Mouse (Mus musculus) cerebellum, postnatal 36 days (tissue): ENCODE results near the gene Dusp2.
A peak's percentile ranks its signal among the peaks of the same experiment; 100 is the strongest.

Experiments used
- DNase-seq, 2 experiments: peaks; one replicate each; pipeline ENCODE4 v3.0.0; 2021 to 2022; ENCODE audit warnings: mixed read lengths in 2 of 2

Gene Dusp2

GRCm38 (mm10) chr2:127324456-127324855 lies 11.5 kb upstream of the Dusp2 start:
- DNase-seq: no peak

- DNase-seq: no peak
These were observed 7.7 kb upstream of the Dusp2 start for GRCm38 (mm10) chr2:127328090-127328851.

- no peak for DNase-seq
These were observed 3.0 kb upstream of the Dusp2 start for GRCm38 (mm10) chr2:127332807-127333570.

GRCm38 (mm10) chr2:127333945-127334603 lies 1.9 kb upstream of the Dusp2 start:
- no peak for DNase-seq

DNA sequence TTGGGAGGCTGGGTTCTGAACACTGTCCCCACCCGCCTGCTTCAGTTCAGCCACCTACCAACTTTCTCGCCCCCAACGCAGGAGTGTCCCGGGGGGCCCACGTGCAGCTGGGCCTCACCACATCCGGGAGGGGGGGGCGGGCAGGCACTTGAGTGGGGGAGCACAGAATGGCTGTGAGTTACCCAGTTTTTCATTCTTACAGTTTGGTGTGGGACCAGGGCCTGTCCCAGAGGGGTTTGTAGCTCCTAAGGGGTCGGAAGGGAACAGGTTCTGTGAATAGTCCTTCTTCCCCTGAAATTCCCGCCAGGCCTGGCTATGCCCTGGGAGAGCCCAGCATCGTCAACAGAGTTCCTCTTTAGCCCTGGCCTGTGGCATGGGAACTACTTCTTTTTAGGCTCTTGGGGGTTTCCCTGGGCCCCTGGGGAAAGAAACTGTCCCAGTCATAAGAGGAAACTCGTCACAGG lies 849 bp upstream of the Dusp2 start:
- DNase-seq: no peak

DNA sequence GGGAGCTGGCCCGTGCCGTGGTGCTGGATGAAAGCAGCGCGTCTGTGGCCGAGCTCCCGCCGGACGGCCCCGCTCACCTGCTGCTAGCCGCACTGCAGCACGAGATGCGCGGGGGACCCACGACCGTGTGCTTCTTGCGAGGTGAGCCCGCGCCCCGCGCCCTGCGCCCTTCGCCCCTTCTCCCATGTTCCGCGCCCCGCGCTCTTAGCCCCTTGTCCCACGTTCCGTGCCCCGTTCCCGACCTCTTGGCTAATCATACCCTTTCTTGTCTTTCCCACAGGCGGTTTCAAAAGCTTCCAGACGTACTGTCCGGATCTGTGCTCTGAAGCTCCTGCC lies 506 bp downstream of the Dusp2 start:
- DNase-seq: no peak

DNA sequence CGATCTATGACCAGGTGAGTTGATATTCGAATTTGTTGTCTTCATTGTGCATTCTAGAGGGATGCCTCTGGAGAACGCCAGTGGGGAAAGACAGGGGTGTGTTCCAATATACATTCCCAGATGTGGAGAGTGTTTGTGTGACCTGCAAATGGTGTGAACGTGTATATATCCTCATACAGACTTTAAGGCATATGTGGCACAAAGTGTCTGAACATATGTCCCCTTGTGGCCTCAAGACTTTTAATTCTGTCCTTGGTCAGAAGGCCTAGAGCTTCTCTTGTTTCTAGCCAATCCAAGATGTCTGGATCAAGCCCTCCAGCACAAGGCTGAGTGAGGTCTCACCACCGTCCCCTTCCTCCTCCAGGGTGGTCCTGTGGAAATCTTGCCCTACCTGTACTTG lies 926 bp downstream of the Dusp2 start:
- DNase-seq: no peak

- peak; percentile 25 to 48 for DNase-seq
These were observed 1.6 kb downstream of the Dusp2 start for GRCm38 (mm10) chr2:127337531-127337930.

DNA sequence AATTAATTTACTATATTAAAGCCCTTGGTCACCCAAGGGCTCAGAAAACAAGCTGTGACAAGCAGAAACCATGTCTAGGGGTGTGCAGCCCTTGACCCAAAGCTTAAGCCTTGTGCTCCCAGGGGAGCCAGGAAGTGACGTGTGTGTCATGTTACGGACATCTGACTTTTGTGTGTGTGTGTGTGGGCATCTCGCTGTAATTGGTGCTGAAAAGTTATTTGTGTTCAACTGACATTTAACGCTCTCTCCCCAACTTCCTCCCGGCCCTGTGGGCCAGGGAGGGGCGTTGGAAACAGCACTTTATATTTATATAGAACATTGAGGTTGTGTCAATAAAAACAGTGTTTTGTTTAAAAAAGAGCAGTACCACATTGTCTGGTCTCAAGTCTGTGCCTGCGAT lies 2.1 kb downstream of the Dusp2 start:
- DNase-seq: no peak

DNA sequence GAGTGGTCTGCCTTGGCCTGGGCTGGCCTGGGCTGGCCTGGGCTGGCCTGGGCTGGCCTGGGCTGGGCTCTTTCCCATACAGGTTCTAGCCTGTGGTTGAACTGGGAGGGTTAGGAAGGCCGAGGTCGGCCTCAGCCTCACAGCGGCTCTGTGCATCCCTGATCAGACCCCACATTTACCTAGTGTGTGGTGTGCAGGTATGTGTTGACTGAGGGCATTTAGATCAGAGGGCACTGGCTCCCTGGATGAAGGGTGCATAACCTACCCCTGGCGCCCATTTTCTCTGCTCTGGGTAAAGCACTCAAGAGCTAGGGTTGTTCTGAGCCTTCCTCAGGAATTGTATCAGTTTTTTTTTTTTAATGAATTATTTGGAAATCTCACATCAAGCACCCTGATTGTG lies 2.5 kb downstream of the Dusp2 start, which contains the start of gene Astl:
Gene Astl (plus strand): TSS at position 224 of the 400 bp plus-strand sequence.
- DNase-seq: no peak

- no peak for DNase-seq
These were observed 2.9 kb downstream of the Dusp2 start for GRCm38 (mm10) chr2:127338833-127339232.

GRCm38 (mm10) chr2:127339262-127339661 lies 3.3 kb downstream of the Dusp2 start:
- no peak for DNase-seq

DNA sequence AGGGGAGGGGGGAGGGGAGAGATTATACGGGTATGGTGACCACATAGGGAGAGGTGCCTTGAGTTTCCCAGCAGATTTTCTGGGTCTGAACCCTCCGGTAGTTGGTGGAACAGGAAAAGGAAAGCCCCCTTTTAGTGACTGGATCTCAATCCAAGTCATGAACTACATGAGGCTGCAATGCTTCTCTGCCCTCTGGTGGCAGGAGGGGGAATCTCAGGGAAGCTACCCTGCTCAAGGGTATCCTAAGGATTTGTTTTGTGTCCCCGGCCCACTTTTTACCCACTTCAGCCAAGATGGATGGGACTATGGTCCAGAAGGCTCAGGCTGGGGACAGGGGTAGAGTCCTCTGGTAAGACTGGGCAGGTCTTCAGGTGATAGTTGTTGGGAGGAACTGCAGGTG lies 5.2 kb downstream of the Dusp2 start:
- DNase-seq: peak; percentile 51 to 54

DNA sequence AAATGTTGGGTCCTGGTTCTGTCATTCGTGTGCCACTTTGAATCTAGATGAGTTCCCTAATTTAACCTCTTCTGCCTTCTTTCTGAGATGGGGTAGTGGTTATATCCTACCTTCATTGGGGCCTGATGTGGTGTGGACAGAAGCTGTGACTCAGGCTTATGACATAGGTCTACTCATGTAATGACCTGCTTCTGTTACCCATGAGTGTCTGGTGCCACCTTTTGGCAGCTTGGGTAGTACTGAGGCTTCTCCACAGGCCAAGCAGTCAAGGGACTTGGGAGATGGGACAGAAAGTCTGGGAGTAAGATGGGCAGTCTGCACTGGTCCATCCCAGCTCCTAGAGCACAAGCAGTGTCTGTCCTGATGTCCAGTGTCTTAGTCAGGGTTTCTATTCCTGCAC lies 10.4 kb downstream of the Dusp2 start:
- DNase-seq: no peak

- no peak for DNase-seq
These were observed 11.4 kb downstream of the Dusp2 start for GRCm38 (mm10) chr2:127347147-127347985.

GRCm38 (mm10) chr2:127353881-127354280 lies 17.9 kb downstream of the Dusp2 start:
- no peak for DNase-seq

DNA sequence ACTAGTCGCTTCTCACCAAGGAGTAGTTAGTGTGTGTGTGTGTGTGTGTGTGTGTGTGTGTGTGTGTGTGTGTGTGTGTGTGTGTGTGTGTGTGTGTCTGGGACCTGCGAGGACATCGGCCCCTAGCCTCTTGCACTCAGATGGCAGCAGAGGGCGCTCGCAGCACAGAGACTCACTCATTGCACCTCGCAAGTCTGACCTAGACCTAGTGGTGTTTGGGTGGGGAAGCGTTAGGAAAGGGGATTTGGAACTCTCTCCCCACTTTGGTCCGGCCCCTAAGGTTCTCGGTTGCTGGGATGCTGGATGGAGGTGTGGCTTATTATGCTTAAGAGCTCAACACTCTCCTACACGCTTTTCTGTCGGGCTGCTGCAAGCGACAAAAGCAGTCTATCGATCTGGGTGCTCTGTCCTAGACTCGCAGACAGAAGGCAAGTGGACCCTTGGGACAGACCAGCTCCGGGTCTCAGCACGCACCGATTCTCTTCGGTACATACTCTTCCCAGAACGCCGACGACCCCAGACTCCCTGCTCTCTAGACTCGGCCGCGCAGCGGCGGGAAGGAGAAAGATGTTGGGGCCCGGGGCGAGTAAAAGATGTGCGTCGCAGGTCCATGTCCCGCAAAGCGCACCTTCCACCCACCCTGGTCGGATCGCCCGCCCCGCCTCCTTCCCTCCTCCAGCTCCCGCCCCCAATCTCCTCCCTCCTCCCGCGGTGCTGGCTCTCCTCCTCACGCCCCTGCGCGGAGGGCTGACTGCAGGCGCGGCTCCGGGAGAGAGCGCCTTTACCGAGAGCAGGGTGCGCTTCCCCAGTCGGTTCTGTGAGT lies 26.7 kb downstream of the Dusp2 start, which contains the start of gene Adra2b:
Gene Adra2b (plus strand): TSS at position 750 of the 823 bp plus-strand sequence.
- DNase-seq: peak; percentile 80 to 83

DNA sequence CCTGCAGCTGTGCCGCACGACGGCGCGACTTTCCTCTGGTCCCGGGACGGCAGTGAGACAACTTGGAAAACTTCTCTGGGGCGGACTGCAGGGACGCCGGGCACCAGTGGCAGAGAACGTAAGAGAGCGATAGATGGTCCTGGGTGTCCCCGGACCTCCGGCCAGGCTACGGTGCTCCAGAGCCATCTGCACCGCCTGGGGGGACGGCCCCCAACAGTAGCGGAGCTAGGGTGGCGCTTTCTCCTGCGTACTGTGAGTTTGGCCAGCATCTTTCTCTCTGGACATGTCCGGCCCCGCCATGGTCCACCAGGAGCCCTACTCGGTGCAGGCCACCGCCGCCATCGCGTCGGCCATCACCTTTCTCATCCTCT lies 27.3 kb downstream of the Dusp2 start:
- DNase-seq: no peak

DNA sequence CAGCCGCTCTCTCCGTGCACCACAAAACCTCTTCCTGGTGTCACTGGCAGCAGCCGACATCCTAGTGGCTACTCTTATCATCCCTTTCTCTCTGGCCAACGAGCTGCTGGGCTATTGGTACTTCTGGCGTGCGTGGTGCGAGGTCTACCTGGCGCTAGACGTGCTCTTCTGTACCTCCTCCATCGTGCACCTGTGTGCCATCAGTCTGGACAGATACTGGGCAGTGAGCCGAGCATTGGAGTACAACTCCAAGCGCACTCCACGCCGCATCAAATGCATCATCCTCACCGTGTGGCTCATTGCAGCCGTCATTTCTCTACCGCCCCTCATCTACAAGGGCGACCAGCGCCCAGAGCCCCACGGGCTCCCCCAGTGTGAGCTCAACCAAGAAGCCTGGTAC lies 27.7 kb downstream of the Dusp2 start:
- DNase-seq: no peak

- no peak for DNase-seq
These were observed 28.5 kb downstream of the Dusp2 start for GRCm38 (mm10) chr2:127364452-127364851.

DNA sequence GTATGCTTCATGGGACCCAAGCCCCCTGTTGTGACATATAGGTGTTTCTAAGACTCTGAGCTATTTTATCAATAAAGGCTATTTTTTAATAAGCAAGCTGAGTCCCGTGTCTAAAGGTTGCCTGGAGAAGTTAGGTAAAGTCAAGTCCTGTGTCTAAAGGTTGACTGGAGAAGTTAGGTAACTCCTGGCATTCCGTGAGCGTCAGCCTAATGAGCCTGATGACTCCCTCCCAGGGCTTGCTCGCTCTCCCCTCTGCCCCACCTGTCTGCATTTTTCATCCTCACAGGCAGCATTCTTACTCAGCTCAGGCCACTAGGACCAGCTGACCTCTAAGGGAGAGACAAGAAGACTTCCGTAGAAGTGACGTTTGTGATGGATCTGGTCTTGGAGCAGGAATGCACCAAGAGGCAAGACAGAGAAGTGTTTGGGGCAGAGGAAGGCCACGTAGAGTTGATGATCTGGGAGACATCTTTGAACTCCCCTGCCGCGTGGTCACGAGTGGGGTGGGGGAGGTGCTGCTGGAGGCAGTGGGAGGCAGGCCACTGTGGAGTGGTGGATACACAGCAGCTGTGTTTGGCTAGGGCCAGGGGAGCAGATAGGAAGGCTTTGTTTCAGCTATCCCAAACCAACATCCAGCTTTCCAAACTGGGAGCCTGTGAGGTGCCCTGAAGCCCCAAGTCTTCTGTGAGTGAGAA lies 31.3 kb downstream of the Dusp2 start:
- no peak for DNase-seq
